Mouse (Mus musculus): ENCODE measurements at regions not wholly inside any gene's neighbourhood (a gene's known extent, or its start where the extent isn't known, plus 50 kb on each side); places are given as distances from the start of the nearest gene placed in this dataset.
A peak's percentile ranks its signal among the peaks of the same experiment; 100 is the strongest.
"Not testable (repeated sequence)": the region's sequence is repeated elsewhere in the genome, so short reads cannot be mapped to it uniquely, and the experiment has no call there.

DNA sequence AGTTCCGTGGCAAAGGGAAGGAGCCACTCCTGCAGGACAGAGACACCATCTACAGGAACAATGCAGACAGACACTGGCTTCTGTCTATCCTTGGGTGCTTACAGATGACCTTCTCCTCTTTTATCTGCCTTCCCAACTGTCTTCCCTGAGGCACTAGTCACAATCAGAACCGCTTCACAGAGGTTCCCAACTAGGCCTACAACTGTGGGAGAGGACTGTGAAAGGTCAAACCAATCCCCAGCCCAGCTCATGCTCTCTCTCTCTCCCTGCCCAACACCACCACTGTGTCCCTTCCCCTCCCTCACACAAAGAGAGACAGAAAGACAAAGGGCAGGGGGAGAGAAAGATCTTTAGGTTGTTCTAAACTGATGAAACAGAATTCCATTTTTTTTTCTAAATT lies 61.3 kb downstream of the Tmem17 start:
- ATAC-seq (replicated peaks; ENCODE audit: poor library complexity) = no peak

DNA sequence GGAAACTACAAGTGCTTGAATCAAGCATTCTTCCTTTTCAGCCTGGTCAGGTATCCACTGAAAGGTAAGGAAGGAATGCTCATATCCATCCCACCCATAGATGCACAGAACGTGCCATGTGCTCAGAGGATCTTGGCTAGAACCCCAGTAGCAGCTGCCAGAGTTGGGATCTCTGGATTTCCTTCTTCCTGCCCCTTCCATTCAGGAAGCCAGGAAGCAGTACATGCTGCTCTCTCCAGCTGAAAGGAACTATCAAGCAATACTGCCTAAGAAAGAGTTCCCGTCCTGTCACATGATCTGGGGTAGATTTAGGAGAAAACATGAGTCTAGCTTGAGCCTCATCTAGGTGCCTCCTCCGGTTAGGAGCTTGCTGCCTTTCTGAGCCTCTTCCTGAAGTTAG lies 61.9 kb downstream of the Tmem17 start:
- no peak for ATAC-seq (replicated peaks; ENCODE audit: poor library complexity)

DNA sequence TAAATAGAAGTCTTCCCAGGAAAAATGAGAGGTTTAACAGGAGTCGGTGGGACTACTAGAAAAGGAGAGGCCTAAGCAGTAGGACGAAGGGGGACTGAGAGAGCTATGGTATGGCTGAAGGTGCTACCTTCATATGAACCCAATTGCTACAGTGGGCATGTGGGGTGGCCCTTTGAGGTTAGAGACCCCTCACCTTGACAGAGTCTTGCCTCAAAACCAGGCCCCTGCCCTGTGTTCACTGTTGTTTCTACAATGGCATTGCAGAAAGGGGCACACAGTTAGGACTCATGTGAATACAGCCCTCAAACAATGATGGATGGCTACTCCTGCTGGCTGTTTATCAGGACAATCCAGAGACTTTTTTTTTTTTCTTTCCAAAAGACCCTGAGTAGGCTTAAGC lies 62.6 kb downstream of the Tmem17 start:
- ATAC-seq (replicated peaks; ENCODE audit: poor library complexity) = no peak

DNA sequence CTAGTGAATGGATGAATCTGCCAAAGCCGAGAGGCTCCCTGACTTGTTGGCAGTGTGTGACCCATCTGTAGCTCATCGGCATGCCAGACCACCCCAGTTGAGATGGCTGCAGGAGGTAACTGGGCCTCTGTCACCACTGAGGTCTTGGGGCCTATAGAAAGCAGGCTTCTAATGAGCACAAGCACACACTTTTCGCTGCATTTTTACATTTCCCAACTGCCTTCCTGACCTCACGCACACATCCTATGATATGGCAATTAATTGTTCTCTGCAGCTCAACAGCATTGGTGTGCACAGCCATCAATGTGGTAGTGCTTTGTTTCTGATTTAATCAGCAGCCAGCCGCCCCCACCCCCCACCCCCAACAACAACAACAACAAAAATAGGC lies 72.2 kb downstream of the Tmem17 start:
- no peak for ATAC-seq (replicated peaks; ENCODE audit: poor library complexity)

DNA sequence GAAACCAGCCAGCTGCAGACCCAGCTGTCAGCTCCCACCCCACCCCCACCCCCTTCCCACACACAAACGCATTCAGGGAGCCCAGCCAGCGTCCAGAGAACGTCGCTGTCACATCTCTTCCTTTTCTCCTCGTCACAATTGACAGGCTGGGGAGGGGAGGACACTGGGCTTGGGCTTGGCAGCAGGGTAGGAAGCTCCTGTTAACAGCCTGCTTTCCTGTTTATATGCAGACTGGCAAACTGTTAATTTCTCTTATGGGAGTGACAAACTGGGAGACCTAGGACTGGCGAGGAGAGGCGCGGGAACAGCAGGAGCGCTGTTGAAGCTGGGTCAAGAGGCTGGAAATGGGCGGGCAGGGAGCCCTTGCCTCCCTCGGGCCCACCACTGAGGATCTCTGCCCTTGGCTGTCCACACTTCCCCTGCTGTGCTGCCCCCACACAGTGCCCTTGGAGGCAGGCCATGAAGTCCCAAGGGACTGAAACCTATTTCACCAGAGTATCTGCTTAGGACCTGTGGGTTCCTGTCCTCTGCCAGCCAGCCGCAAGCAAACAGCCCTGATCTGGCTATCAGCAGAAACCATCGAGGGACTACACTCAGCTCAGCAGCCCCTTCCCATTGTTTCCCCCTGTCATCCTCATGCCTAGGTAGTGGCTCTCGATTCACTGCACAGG lies 72.7 kb downstream of the Tmem17 start:
- peak; percentile 81 for ATAC-seq (replicated peaks; ENCODE audit: poor library complexity)

DNA sequence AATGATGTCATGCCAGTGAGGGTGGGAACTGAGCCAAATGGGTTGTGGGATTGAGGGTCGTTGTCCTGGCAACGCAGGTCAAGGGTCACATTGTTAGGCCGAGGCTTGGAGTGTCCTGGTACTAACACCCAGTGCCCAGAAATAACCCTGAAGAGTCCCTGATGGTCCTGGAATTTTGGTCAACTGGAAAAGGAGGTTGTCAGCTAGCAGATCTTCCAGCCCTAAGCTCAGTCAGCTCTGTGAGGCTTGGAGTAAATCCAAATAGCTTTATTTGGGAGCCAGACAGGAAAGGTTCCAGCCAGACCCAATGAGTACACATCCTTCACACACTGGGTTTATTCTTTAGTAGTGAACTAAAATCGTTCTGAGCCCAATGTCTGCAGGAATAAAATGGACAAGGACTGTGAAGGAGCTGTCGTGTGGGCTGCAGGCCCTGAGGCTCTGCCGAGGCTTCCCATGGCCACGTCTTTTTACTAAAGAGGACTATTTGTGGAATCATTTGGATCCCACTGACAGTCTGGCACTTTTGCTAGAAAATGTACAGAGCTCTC lies 75.9 kb downstream of the Tmem17 start:
- no peak for ATAC-seq (replicated peaks; ENCODE audit: poor library complexity)

DNA sequence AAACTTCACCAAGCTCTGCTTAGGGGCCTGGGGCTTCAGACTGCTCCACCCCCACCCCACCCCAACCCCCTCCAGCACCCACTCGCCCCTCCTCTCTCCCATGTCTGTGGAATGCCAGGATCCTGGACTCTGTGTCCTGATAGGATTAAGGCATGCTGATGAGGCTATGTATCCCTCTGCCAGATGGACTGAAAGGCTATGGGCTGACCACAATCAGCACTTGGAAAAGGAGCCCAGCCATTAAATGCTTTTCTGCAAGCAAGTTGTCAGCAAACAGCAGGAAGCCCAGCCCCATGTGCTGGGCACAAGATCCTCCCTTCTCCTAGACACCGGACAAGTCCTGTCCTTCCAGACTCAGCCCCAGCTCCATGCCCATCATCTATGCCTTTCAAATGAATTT lies 76.7 kb downstream of the Tmem17 start:
- no peak for ATAC-seq (replicated peaks; ENCODE audit: poor library complexity)

DNA sequence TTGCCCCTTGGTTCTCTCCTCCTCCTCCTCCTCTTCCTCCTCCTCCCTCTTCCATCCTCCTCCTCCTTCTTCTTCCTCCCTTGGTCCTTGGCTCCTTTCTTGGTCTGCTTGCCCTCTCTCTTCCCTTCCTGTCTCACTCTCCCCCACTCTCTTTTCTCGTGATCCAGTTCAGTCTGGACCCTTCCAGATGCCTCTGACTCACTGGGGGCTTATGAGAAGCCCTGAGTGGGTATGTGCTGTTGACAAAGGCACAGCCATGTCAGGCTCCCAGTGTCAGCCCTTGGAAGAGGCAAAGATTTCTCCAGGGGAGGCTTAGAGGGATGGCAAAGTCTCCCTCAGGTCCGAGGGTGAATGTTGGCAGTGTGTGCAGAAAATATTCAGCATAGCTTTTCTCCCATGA lies 78.0 kb downstream of the Tmem17 start:
- no peak for ATAC-seq (replicated peaks; ENCODE audit: poor library complexity)

DNA sequence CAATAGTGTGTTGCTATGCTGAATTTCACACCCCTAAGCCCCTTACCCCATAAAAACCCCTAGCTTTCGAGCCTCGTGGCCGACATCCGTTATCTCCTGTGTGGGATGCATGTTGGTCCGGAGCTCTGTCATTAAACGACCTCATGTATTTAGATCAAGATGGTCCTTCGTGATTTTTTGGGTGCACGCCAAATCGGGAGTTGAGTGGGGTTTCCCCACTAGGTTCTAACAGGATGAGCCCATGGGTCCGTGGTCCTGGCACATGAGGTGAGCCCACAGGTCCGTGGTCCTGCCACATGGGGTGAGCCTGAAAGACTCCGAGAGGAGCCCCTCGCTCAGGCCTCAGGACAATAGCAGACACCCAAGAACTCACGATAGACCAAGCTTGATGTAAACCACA lies 79.2 kb downstream of the Tmem17 start:
- ATAC-seq (replicated peaks; ENCODE audit: poor library complexity) = not testable (repeated sequence)

DNA sequence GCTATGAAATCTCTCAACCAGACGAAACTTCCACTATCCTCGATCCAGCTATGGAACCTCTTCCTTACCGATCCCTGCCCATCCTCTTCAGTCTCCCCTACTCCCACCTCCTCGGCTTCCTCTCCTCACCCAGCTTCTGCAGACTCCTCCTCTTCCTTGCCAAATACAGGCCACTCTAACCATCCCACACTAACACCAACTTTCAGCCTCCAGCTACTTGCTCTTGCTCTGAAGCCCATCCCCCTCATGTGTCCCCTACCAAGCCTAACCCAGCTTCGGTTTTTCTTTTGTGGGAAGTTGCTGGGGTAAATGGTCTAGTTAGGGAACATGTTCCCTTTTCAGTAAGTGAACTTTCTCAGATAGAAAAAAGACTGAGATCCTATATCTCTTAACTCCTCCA lies 80.8 kb downstream of the Tmem17 start:
- ATAC-seq (replicated peaks; ENCODE audit: poor library complexity) = no peak

DNA sequence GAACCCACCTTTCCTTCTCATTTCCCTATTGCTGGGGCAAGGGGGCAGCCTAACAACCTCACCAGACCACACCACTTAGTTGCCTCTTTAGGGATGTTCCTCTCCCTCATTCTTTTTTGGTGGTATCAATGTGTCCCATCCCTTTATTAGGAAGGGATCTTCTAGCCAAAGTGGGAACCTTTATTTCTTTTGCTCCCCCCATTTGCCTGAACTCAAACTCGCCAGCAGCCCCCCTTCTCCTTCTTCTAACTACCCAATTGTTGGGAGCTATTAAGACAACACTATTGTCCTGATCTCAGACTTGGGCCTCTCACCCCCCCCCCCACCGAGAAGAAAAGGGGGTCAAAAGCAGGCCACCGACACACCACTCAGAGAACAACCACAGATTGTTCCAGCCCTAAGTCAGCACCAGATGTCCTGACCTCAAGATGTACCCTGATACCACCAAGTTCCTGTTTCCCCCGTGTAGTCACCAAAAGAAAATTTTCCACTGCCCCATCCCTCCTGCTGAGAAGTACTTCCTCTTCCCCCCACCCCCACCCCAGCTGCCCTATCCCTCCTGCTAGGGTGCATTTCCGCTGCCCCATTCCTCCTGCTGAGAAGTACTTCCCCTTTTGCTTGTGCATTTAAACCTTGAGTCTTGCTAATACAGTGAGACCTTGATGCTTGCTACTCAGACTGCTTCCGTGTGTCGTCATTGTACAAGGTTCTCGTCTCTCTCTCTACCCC lies 84.4 kb downstream of the Tmem17 start:
- ATAC-seq (replicated peaks; ENCODE audit: poor library complexity) = 0 out of 2 replicates have a peak, but pooled peaks have one; percentile 34

DNA sequence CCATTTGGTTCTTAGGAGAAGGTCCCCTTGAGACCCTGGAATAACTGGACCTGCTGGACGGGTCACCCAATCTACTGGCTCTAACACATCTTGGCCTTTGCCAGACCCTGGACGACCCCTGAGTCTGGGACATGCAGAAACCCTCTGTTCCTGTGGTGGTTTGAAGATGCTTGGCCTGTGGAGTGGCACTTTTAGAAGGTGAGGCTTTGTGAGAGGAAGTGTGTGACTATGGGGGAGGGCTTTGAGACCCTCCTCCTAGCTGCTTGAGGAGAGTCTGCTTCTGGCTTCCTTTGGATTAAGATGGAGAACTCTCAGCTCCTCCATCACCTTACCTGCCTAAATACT lies 84.9 kb downstream of the Tmem17 start:
- ATAC-seq (replicated peaks; ENCODE audit: poor library complexity) = no peak

DNA sequence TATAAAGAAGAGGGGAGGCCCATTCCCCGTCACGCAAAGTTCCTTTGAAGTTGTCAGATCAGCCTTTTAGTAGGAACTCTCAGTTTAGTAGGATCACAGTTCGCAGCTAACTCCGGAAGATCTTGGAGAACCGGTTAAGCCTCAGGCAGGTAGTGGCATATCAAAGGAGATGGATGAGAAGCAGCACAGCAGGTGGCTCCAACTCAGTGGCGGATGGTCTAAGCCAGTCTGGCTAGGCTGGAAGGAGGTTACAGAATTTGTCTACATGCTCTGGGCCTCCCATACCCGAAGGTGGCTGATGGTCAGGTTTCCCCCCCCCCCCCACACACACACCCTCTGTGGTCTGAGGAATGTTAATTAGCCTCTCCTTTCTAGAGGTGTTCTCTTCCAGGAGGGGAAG lies 88.5 kb downstream of the Tmem17 start:
- no peak for ATAC-seq (replicated peaks; ENCODE audit: poor library complexity)

DNA sequence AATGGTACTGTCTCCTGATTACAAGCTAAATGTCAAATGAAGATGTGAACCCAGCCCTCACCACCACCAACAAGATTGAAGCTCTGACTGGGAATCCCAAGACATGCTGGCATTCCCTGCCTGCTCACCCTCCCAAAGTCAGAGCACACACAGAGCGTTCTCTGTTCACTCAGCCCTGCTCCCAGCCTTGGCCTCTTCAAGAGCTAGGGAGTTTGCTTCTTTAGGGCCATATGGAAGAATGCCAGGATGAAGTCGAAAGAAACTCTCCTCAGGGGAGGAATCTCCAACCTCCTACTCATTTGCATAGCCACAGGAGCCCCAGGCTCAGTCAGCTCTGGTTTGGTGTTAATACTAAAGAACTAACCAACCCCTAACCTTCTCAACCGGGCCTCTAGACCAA lies 90.1 kb downstream of the Tmem17 start:
- ATAC-seq (replicated peaks; ENCODE audit: poor library complexity) = no peak

DNA sequence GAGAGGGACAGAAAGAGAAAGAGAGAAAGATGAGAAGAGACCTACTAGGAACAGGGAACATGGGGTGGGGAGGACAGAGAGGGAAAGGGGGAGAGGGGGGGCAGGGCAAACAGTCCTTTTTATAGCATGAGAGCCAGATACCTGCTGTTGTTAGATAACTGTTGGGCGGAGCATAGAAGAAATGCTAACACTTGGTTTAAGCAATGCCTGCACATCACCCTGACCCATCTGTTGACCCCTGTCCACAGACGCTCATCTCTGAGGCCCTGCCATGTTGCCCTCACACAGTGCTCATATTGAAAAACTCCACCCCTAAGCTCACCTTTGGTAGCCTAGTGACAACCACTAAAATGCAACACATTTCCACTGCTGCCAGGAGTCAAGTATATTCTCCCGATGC lies 90.7 kb downstream of the Tmem17 start:
- ATAC-seq (replicated peaks; ENCODE audit: poor library complexity) = peak; percentile 46; the same call in 1 of the 2 replicates

DNA sequence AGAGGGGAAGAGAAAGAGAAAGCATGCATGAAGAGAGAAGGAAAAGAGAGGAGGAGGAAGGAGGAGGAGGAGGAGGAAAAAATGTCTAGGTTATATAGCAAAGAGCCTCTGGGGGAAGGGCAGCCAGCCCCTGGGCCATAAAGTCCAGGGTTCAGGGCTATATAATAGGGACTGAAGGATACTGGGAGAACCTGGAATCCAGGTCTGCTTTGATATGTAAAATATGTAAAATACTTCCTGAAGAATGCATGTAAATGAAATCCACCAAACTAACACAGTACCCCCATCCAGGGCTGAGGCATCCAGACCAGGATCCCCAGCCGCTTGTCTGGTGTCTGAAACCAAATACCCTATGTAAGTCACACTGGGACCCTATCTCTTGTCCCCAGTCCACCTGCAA lies 91.5 kb downstream of the Tmem17 start:
- ATAC-seq (replicated peaks; ENCODE audit: poor library complexity) = no peak

DNA sequence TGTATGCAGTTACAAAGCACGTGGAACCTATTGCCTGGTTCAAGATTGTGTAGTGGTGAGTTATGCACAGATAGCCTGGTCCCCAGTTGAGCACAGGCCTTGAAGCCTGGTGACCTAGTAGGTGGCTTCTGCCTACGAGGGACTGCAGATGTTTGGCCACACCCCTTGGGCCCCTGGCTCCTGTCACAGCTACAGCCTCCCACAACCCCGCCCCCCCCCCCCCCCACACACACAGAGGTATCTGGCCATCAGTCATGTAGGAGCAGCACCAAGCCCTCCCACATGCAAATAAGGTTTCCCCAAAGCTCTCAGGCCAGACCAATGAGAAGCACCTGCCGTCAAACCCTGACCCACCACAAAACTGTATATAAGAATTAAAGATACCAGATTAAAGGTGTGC lies 94.5 kb downstream of the Tmem17 start:
- ATAC-seq (replicated peaks; ENCODE audit: poor library complexity) = no peak

DNA sequence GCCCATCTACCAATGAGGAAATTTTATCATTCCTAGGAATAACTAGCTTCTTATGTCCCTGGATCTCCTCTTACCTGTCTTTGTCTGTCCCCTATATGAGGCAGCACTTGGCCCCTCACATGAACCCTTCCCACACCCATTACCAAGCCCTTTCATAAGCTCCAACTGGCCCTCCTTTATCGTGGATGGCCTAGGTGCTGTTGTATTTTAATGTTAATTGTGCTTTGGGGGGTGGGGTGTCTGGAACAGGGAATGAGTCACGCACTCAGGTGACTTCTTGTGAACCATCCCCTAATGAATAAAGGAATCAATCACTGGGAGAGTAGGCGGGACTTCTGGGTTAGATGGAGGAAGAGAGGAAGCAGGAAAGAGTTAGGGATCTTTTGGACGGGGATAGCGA lies 95.8 kb downstream of the Tmem17 start:
- no peak for ATAC-seq (replicated peaks; ENCODE audit: poor library complexity)

DNA sequence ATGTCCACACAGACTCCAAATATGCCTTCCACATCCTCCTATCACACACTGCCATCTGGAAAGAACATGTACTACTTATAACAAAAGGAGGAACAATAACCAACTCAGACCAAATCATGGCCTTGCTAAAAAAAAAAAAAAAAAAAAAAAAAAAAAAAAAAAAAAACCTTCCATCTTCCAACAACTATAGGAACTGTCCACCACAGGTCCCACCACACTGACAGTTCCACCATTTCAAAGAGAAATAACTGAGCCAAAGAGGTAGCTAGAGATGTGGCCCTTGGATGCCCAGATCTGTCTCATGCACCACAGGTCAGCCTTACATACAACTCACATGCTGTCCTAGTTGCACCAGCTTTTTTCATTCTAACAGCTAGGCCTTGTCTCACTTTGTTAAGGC lies 97.1 kb downstream of the Tmem17 start:
- no peak for ATAC-seq (replicated peaks; ENCODE audit: poor library complexity)

DNA sequence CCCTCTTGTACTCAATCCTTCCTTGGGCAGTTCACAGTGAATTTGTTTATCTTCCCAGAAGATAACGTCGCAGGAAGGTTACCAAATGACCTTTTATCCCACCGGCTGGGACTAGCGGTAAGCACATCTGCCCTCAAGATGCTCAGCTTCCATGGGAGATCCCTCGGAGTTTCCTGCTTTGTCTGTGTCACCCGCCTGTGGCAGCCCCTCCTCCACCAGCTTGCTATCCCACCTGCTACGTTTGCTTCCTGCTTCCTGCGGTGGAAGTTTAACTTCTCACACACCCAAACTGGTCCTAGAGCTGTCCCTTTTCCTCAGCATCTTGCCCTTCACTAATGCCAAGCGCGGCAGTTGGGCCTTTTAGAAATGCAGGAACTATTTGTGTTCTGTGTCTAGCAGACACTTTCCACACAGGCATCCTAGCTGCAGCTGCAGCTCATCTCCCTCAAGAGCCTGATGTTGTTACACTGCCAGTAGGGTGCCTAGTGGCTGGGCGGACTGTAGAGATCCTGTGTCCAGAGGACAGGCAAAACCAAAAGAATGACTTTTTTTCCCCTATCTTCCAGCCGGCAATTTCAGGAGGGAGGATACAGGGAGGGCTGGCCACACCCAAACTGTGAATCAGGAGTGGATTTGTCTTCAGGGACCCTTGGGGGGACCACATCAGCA lies 98.7 kb downstream of the Tmem17 start:
- no peak for ATAC-seq (replicated peaks; ENCODE audit: poor library complexity)

DNA sequence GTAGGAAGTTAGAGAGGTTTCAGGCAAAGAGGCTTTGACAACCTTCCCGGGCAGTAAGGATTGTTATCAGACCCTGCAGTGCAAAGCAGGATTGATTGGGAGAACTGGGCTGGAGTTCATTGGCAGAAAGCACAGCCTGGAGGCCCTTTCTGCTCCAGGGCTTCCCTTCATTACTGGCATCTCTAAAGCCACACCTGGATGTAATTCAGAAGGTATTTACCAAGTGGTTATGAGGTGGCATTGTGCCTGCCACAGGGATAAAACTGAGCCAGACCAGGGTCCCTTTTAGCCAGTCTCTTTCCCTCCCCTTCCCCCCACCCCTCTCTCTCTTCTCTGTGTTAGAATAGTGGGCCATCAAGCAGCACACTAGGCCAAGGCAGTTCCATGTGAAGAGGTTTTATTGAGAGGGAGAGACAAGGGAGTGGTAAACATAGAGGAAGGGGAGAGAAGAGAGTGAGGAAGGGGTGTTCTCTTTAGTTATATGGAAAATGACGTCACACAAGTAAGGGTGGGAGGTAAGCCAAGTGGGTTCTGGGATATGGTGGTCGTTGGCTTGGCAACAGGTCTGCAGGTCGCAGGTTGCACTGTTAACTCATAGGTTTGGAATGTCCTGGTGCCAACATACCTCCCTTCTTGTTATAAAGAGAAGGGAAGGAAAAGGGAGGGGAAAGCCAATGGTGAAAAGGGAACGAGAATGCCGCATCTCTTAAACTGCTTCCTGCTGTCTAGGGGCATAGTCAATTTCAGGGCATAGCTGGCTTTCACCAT lies 99.4 kb downstream of the Tmem17 start:
- no peak for ATAC-seq (replicated peaks; ENCODE audit: poor library complexity)

All from megakaryocyte progenitor cell, adult 5-6 weeks (primary cell).